Mouse (Mus musculus): ENCODE measurements around the gene Mfsd11.
A peak's percentile ranks its signal among the peaks of the same experiment; 100 is the strongest.

Mfsd11 gene

DNA sequence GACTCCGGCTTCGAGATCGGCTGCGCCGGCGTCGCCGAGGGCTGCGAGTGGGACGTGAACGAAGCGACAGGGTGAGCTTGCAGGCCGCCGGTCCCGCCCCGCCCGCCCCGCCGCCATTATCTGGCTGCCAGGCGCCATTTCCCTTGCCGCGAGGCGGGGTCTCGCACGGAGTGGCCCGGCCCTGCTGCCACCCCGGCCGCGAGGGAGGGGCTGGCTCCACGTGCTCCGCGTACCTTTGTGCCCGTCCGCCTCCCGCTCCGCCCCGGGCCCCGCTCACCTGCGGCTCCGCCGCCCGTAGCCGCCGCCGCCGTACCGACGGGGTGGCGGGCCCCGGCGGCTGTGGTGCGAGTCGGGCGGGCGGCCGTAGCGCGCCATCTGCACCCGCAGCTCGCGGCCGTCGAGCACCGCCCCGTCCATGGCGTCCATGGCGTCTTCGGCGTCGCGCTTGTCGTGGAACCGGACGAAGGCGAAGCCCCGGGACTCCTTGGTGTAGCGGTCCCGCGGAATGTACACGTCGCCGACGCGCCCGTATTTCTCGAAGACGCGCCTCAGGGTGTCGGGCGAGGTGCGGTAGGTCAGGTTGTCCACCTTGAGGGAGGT, at the start of gene Mfsd11:
TSS of gene Mfsd11 (plus strand) at position 150 of the 600 bp plus-strand sequence.
- DNase-seq (ENCODE audit: low spot score), result peak; percentile 81

GRCm38 (mm10) chr11:116802709-116803108, 49.5 kb upstream of the Mfsd11 start:
- DNase-seq (ENCODE audit: low spot score), result no peak

- DNase-seq (ENCODE audit: low spot score), result no peak
Observed at GRCm38 (mm10) chr11:116806136-116807071, 45.8 kb upstream of the Mfsd11 start.

GRCm38 (mm10) chr11:116807116-116807515, 45.1 kb upstream of the Mfsd11 start:
- no peak for DNase-seq (ENCODE audit: low spot score)

- no peak for DNase-seq (ENCODE audit: low spot score)
Observed at GRCm38 (mm10) chr11:116807526-116807925, 44.7 kb upstream of the Mfsd11 start.

DNA sequence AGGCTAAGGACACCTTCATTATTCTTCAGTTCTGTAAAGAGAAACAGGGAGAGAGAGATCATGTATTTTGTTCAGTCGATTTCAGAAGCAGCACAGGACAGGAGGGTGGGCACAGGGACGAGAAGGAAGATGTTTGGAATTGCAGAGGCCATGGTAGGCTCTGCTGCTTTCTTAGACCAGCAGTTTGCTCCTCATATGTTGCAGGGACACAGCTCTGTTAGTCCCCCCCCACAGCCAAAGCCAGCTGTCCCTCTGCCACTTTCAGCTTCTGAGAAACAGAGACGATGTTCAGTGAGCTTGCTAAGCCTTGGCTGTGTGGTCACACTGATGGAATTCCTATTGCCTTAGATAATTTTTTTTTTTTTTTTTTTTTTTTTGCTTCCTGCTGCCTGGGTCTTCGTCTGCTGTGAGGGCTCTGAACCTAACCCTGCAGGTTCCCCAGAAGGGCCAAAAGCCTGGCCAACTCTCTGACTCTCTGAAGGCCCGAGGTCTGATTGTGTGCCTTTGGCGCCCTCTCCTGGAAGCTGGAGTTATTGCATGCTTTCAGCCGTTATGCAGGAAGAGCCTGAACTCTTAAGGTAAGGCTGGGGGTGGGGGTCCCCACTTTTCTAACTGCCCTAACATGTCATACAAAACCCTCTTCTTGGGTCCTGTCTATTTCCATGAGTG, 44.2 kb upstream of the Mfsd11 start:
- DNase-seq (ENCODE audit: low spot score), result peak; percentile 82

DNA sequence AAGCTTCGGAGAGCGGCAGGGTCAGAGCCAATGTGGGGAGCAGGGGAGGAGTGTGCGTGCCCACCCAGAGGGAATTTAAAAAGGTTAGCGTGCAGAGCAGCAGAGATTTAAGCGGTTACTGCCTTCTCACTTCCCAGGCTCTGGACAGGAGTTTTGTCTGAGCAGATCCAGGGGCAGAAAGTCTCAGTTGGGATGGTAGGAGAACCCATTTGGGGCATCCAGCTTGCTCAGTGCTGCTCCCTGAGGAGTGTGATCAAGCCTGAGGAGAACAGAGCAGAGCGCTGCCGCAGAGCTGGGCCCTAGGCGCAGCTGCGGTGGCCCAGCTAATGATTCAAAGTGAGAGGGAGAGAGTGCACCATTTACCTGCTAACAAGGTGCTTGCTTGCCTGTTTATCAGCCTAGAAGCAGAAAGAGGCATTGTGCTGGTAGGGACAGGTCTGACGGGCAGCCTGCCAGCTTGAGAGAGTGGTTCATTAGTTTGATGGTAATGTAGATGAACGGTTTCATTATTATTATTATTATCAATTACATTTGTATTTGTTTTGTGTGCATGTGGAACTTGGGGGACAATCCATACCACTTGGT, 43.3 kb upstream of the Mfsd11 start:
- no peak for DNase-seq (ENCODE audit: low spot score)

- no peak for DNase-seq (ENCODE audit: low spot score)
Observed at GRCm38 (mm10) chr11:116809520-116809919, 42.7 kb upstream of the Mfsd11 start.

GRCm38 (mm10) chr11:116810528-116810927, 41.7 kb upstream of the Mfsd11 start:
- DNase-seq (ENCODE audit: low spot score), result no peak

- DNase-seq (ENCODE audit: low spot score), result peak; percentile 69
Observed at GRCm38 (mm10) chr11:116810983-116811901, 41.0 kb upstream of the Mfsd11 start.

- no peak for DNase-seq (ENCODE audit: low spot score)
Observed at GRCm38 (mm10) chr11:116812793-116813529, 39.3 kb upstream of the Mfsd11 start.

- DNase-seq (ENCODE audit: low spot score), result no peak
Observed at GRCm38 (mm10) chr11:116813610-116814009, 38.6 kb upstream of the Mfsd11 start.

- peak; percentile 57 for DNase-seq (ENCODE audit: low spot score)
Observed at GRCm38 (mm10) chr11:116814076-116814883, 38.0 kb upstream of the Mfsd11 start.

DNA sequence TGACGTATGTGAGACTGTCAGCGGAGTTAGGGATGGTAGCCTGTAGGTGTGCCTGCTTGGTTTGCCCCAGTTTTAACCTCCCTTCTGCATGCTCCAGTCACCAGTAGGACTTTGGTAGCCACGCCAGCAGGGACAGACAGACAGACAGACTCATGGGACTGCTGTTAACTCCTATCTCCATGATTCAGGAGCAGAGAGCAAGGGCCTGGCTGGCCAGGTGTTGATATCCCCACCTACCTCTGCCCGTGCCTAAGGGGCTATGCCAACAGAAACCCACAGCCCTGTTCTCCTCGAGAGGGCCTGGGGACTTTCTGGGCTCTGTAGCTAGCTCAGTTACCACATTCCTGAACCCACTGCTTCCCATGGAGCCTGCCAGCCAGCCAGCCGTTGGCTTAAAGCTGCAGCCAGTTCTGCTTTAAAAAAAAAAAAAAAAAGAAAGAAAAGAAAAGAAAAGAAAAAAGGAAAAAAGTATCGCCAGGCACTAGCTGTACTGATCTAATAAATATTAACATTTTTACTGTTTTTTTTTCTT, 37.3 kb upstream of the Mfsd11 start:
- DNase-seq (ENCODE audit: low spot score), result no peak

- DNase-seq (ENCODE audit: low spot score), result peak; percentile 43
Observed at GRCm38 (mm10) chr11:116816769-116817168, 35.5 kb upstream of the Mfsd11 start.

- DNase-seq (ENCODE audit: low spot score), result no peak
Observed at GRCm38 (mm10) chr11:116817567-116817966, 34.7 kb upstream of the Mfsd11 start.

DNA sequence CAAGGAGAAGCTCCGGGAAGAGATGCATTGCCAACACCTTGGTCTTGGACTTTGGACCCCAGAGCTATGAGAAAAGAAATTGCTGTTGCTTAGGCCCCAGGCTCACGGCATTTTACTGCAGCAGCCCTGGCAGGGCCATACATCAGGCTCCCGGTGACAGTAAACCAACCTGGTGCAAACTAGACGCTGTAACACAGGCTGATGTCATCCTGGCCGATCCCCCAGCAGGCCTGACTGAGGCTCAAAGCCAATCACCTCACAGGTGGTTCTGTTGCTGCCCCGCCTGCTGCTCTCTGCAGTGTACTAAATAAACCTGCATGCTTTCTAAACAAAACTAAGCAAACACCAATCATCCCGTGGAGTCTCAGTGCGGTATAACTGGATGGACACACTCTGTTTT, 33.5 kb upstream of the Mfsd11 start:
- DNase-seq (ENCODE audit: low spot score), result no peak

DNA sequence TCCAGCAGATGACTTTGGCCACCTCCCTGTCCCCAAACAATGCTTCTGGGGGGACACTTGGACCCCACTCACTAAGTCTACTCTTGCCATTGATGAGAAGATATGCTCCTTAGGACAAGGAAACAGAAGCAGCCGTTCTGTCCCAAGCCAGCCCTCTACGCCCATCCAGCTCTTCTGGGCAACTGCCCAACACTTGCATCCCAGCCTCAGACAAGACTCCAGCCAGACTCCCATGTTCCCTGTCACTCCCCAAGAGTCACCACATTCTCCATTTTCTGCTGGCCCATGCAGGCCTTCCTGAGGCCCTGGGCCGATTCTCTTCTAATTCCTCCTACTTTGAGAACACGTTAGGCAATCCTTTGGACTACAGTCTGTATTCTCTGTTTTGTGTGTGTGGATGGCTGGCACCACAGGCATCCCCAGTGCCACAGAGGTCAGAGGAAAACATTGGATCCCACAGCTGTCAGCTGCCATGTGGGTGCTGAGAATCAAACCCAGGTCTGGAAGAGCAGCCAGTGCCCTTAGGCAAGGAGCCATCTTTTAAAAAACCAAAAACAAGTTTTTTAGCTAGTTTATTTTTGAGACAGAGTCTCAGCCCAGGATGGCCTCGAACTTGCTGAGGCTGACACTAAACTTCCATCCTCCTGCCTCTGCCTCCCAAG, 32.2 kb upstream of the Mfsd11 start:
- no peak for DNase-seq (ENCODE audit: low spot score)
